Mouse (Mus musculus): ENCODE results near the gene Bdh2.

- TF ChIP-seq CTCF (IDR thresholded peaks at IDR 0.05; ENCODE audit: borderline replicate concordance, extremely low read depth, insufficient read depth, insufficient read length) (no peak), POLR2A (IDR thresholded peaks at IDR 0.05; ENCODE audit: borderline replicate concordance, extremely low read depth, insufficient read depth, insufficient read length, poor library complexity, severe bottlenecking) (no peak)
These were observed 48.6 kb upstream of the Bdh2 start for GRCm38 (mm10) chr3:135232462-135232861.

All from brain, embryonic 14.5 days (tissue).